Mouse (Mus musculus): Measurements from ENCODE around the gene Fads1.

The Fads1 gene

DNA sequence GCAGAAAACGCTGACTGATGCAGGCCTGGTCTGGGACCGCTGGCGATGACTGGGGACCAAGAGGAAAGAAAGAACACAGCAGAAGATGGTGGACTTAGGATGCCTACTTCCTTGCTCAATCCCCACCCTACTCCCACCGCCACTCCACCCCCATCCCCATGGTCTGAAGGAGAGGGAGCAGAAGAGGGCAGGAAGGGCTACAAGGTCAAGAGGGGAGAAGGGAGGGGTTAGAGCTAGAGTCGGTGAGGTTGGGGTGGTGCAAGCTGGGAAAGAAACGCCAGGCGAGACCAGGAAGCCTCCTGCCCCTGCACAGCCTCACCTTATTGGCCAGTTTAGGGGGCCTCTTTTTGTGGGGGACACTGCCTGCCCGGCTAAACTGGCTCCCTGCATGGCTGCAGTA is 33.4 kb downstream of the Fads1 start:
- no peak for DNase-seq

GRCm38 (mm10) chr19:10219108-10219507 is 36.4 kb downstream of the Fads1 start:
- peak; percentile 69 for DNase-seq

GRCm38 (mm10) chr19:10219593-10219992 is 36.9 kb downstream of the Fads1 start:
- no peak for DNase-seq

GRCm38 (mm10) chr19:10221585-10221984 is 38.9 kb downstream of the Fads1 start:
- DNase-seq: no peak

DNA sequence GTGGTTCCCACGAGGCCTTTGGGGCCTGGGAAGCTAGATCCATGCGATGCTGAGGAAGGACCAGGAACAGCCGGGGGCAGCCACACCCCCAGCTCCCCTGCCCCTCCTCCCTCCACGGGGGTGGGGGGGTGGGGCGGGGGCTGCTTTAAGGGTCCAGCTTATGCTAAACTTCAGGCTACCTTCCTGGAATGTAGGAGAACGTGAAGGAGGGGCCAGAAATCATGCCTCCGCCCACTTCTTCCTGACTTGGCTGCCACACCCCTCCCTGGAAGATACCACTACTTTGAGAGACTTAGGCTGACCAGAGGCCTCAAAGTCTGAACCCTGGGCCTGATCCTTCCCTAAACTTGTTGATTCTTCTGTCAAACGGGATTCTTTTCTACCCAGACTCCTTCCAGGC is 40.0 kb downstream of the Fads1 start:
- no peak for DNase-seq

- no peak for DNase-seq
Observed at GRCm38 (mm10) chr19:10223561-10223960, 40.9 kb downstream of the Fads1 start.

DNA sequence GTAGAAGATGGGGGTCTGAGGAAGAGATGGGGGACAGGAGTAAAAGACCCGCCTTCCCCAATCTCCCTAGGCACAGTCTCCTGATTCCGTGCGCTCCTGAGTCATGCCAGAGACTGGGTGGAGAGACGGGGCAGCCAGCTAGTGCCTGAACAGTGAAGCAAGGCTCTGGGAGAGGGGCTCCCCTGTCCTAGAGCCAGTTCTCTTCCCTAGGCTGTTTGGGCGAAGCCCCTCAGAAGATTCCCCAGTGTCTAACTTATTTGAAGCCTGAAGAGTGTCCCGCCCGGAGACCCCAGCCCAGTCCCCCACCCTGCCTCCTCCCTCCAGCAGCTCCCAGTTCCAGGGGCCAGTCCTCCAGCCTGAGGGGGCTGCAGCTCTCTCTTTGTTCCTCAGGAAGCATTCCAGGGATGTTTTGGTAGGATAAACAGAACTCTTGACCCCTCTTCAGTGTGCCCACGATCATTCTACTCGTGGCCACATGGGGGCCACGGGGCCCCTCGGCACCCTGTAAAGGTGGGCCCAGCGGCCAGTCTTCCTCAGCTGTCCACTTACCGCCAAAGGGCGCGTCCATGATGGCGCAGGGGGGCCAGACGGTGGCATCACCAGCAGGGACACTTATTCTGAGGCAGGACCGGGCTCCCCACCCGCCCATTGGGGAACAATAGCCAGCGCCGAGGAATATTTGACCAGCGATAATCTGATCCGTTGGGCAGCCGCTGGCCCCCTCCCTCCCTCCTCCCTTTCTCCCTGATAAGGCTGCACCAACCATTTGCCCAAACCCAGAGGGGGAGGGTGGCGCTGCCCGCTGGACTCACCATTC is 42.2 kb downstream of the Fads1 start:
- no peak for DNase-seq

DNA sequence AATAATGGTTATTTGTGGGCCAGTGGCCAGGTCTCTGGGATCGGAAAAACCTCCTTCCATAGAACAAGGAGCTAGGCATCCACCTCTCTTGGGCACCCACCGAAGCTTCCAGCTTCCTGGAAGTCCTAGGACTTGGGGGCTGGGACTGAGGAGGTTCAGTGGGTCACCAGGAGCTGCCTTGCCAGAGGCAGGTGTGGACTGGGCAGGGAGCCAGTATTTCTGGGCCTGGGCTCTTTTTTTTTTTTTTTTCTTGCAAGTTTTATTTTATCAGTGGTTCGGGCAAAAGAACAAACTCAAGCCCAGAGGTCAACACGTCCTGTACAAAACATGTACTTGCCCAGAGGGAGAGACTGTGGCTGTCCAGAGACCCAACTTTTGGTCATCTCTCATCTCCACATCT is 43.1 kb downstream of the Fads1 start:
- DNase-seq: no peak

- DNase-seq: no peak
Observed at GRCm38 (mm10) chr19:10231016-10231415, 48.3 kb downstream of the Fads1 start.

DNA sequence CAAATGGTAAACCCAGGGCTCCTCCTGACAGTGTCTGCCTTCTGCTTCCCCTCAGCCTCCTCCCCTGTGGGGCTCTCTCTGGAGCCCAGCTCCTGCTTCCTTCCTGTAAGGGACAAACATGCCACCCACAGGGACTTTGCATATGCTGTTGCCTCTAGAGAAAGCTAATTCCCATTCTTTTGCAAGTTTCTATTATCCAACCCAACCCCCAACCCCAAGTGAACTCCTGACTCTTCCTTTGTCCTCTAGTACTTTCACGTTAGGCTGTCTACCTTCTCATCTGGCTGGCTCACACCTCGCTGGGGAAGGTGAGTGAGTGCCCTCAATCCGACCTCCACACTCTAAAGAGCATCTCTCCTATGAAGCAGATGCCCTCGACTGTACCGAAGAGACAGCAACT is 49.2 kb downstream of the Fads1 start:
- DNase-seq: no peak

GRCm38 (mm10) chr19:10232327-10233017 is 49.8 kb downstream of the Fads1 start:
- no peak for DNase-seq

DNA sequence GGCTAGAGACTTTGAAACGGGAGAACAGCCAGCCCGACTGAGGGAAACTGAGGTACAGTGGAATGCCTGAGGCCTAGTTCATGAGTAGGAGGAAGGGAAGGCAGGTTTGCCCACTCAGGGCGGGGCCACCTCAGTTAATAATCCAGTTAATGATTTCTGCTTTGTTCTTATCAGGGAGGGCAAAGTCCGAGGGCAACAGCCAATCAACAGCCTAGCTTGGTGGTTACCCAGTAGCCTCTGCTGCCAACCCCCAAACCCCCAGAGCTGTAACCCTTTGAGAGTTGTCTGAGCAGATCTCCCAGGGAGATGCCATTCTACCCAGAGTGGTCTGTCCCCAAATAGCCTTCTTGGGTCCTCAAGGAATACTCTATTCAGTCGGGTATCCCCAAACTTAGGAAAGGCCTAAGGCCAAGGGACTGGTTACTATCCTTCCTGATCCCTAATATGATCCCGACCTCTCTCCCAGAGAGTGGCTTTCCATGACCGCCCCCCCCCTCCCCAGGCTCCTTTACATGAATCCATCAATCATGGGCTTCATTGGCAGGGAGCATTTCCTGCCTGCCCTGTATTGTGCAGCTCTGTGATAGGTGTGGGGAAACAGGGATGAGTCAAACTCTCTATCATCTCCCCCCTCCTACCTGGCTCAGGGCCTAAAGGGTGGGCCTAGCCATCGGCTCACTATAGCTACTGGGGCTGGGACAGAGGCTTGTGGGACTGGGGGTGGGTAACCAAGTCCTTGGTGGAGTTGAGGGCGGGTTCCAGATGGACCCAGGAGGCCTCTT is 53.3 kb downstream of the Fads1 start:
- DNase-seq: no peak

GRCm38 (mm10) chr19:10238477-10238876 is 55.8 kb downstream of the Fads1 start:
- no peak for DNase-seq

- no peak for DNase-seq
Observed at GRCm38 (mm10) chr19:10239419-10239818, 56.7 kb downstream of the Fads1 start.

- no peak for DNase-seq
Observed at GRCm38 (mm10) chr19:10239975-10240653, 57.4 kb downstream of the Fads1 start.

GRCm38 (mm10) chr19:10240654-10241305 is 58.1 kb downstream of the Fads1 start, which contains the start of gene Myrf:
Gene Myrf (minus strand): TSS chr19:10240748.
- DNase-seq: peak; percentile 86

DNA sequence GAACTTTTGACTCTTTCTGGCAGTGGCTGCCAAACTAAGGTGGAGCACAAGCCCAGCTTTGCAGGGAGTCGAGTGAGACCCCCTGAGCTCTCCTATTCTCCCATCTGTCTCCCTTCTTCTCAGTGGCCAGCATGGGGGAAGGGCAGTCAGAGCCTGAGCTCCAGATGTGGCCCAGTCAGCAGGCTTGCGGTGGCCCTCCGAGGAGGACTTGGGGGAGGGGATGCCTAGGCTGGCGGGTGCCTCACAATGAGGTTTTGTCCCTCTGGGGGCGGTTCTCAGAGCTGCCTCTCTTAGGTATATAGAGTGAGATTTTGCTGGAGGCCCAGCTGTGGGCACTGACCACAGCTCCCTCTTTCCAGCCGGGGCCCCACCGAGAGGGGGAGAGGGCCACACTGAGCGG is 60.2 kb downstream of the Fads1 start:
- no peak for DNase-seq

GRCm38 (mm10) chr19:10244183-10244582 is 61.5 kb downstream of the Fads1 start:
- DNase-seq: peak; percentile 77
